Mouse (Mus musculus): ENCODE measurements at regions not wholly inside any gene's neighbourhood (a gene's known extent, or its start where the extent isn't known, plus 50 kb on each side); places are given as distances from the start of the nearest gene placed in this dataset.

GRCm38 (mm10) chr10:96325297-96325696, 188.9 kb downstream of the Gm5426 start:
- DNase-seq (ENCODE audit: low spot score), result no peak

GRCm38 (mm10) chr10:96330639-96331487, 194.5 kb downstream of the Gm5426 start:
- no peak for DNase-seq (ENCODE audit: low spot score)

DNA sequence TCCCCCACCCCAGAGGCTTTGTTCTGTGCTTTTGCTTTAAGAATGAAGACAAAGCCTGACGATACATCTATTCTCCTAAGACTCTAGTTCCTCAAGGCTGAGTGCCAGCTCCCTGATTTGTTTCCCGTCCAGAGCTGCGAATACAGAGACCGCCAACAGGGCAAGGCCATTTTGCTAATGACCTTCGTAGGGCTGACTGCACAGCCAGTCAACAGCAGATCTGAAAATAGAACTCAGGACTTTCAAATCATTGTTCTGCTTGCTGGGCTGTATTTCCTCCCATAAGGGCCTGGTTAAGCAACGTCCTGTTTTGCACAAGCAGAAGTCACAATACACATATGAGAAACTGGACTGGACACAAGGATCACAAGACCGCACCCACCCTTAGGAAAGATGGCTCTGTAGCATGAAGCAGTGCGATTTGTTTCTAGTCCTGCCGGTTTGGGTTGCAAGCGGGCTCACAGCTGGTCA, 196.4 kb downstream of the Gm5426 start:
- no peak for DNase-seq (ENCODE audit: low spot score)

DNA sequence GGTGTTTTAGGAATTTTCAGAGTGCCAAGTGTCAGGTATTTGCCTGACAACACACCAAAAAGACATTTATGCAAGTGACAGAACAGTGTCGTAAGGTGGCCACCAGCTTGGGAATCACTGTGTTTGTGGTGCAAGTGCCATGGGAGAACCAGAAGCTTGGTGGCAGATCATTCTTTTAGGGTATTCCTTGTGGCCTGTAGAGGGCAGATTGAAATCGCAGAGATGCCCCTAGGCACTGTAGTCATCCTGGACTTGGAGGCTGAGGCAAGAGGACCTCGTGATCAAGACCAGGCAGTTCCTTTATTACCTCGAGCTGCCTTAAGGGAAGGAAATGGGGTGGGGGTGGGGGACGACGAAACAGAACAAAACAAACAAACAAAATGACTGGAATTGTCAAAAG, 196.8 kb downstream of the Gm5426 start:
- peak; percentile 18 for DNase-seq (ENCODE audit: low spot score)

DNA sequence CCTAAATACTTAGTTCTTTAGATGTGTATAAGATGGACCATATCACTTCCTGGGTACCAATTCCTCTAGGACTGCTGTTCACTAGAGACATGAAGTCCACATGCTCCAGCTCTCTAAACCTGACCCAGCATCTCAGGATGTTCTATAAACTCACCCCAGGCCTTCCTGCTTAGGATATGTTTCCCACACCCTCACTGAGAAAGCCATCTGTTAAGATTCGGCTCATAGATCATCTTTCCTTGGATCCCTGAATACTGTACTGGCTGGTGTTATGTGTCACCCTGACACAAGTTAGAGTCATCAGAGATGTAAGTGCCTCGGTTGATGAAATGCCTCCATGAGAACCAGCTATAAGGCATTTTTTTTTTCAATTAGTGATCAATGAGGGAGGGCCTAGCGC, 199.9 kb downstream of the Gm5426 start:
- DNase-seq (ENCODE audit: low spot score), result no peak

DNA sequence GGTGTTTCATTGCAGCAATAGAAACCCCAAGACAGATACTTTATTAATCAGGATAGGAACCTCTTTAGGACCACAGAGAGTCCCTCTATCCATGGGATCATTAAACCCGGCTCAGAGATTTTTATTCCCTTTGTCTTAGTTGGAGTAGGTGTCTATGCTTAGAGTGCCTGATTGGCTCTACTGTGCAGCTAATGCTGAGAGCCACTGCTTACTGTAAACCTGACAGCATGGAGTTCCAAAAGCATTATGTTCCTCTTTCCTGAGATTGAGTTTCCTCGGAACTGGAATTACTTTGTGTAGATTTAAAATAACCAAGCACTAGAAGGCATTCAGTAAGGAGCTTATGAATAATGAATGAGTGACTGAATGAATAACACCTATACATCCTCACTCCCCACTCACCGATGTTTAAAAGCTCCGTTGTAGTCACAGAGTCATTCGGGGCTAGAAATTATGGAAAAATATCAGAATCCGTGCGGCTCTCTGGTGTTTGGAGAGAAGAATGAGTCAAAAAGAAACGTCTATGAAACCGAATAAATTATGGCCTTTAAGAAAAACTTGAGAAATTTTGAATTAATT, 200.8 kb downstream of the Gm5426 start:
- no peak for DNase-seq (ENCODE audit: low spot score)

- no peak for DNase-seq (ENCODE audit: low spot score)
Observed at GRCm38 (mm10) chr10:96337797-96338608, 201.6 kb downstream of the Gm5426 start.

- no peak for DNase-seq (ENCODE audit: low spot score)
Observed at GRCm38 (mm10) chr10:96338609-96338978, 202.2 kb downstream of the Gm5426 start.

DNA sequence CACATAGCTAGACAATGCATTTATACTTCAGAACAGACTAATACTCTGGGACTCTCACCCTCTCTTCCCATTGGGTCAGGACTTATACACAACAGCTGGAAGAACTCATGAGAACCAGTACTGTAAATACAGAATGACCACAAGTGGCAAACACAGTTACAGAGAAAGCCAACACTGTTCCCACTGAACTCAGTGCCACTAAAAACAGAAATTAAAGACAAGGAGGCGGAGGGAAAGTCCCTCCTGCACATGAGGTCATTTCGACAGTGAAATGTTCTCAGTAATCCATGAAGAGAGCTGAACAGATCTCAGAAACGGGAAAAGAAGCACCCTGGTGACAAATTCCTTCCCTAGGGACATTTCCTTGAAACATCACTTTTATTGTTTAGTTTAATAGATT, 206.1 kb downstream of the Gm5426 start:
- no peak for DNase-seq (ENCODE audit: low spot score)

DNA sequence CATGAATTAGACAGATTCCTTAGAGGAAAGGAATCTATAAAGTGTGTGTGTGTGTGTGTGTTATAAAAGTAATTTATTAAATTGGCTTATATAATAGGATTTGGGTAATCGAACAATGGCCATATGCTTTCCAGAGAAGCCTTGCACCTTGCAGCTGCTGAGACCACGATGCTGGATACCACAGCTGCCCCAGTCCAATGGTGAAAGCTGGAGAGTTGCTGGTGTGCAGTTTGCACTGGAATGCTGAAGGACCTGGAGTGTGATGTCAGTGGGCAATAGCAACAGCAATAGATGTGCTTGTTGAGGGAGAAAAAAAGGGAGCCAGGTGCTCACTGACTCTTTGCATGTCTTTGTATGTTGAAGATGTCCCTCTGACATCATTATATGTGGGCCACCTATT, 207.3 kb downstream of the Gm5426 start:
- DNase-seq (ENCODE audit: low spot score), result no peak

GRCm38 (mm10) chr10:96350692-96351091, 214.3 kb downstream of the Gm5426 start:
- no peak for DNase-seq (ENCODE audit: low spot score)

GRCm38 (mm10) chr10:96351320-96351719, 214.9 kb downstream of the Gm5426 start:
- no peak for DNase-seq (ENCODE audit: low spot score)

GRCm38 (mm10) chr10:96356980-96357624, 220.7 kb downstream of the Gm5426 start:
- no peak for DNase-seq (ENCODE audit: low spot score)

- DNase-seq (ENCODE audit: low spot score), result no peak
Observed at GRCm38 (mm10) chr10:96357632-96358031, 221.2 kb downstream of the Gm5426 start.

DNA sequence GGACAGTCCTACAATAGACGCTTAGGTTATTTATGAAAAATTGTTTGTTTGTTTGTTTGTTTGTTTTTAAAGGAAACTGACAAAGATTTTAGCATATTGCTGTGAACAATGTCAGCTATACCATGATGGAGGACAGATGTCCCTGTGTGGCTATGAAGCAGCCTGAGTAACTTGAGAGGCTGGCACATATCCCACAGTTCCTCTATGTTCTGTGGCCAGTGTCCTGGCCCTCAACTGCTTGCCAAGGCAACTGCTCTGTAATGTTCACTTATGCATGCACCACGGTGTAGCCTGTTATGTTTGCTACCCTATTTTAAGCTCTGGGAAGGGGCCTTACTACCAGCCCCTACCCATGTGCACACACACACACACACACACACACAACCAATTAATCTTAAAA, 222.6 kb downstream of the Gm5426 start:
- DNase-seq (ENCODE audit: low spot score), result no peak

DNA sequence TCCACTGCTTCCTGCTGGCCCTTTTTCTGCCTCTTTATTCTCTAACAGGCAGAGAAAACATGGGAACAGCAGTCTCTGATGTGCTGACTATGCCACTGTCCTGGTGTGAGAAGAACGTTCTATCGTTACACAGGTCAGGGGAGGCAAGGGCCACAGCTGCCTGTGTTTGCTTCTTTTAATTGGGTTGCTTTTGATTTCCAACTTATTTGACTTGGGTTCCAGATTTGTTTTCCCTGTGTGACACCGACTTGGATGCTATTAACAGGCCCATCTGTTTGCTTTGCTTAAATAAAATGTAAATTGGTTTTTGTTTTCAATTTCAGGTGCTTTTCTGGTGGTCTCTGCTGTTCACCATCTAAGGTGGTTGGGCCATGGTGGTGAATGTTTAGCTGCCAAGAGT, 225.8 kb downstream of the Gm5426 start:
- no peak for DNase-seq (ENCODE audit: low spot score)

- no peak for DNase-seq (ENCODE audit: low spot score)
Observed at GRCm38 (mm10) chr10:96363867-96364266, 227.5 kb downstream of the Gm5426 start.

DNA sequence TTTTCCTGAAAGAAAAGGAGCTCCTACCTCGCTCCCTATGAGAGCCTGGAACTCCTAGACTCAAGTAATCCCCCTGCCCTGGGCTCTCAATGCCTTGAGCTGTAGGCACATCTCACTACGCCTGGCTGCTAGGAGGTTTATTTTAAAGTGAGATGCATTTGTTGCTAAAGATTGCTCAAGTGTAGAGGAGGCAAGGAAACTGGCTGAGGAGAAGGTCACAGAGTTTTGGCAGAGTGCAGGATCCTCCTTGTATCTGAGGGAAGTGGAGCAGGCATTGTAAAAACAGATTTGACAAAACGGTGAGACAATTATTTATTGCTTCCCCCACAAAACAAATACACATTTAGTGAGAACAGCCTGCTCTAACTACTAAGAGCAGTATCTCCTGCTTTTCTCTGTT, 228.7 kb downstream of the Gm5426 start:
- DNase-seq (ENCODE audit: low spot score), result no peak

- DNase-seq (ENCODE audit: low spot score), result no peak
Observed at GRCm38 (mm10) chr10:96366871-96367270, 230.5 kb downstream of the Gm5426 start.

DNA sequence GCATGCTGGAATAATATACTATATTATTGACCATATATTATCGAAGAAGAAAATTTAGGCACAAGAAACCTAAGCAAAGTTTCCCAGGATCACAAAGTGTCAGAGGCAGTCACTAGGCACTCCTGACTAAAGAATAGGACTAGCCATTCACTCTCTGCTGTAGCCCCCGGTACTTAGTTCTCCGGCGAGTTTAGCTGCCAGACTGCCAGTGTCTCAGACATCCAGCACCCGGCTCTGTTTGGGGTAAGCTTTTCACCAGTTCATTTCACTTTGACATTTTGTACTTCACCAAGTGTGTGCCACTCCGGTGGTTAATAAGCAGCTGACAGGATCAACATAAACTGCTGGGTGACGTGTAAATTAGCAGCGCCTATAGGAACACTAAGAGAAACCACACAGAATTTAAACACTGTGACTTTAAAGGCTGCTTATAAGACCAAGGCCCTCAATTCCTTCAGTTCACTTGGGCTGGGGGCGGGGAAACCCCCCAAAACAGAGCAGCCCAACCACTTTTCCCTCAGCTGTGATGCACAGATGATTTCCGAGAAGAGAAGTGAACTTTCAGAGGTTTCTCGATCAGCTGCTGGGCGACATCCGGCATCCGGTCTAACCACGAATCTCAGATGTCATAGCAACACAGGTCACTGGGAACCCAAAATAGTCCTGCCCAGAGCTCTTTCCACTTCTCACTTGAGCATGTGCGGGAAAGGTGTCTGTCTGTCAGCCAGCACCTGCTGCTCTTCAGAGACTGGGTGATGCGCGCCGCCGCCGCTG, 234.3 kb downstream of the Gm5426 start:
- DNase-seq (ENCODE audit: low spot score), result peak; percentile 77

- DNase-seq (ENCODE audit: low spot score), result no peak
Observed at GRCm38 (mm10) chr10:96371321-96371653, 234.9 kb downstream of the Gm5426 start.

Data from spleen, adult 12 weeks (tissue).